Mouse (Mus musculus) G1E (cell line): ENCODE data around the gene Vmn1r72. TPM values are rescaled to one million over a fixed set of nuclear protein-coding genes. Genes with fewer than 3 reads are reported as not detected.
"Not testable (repeated sequence)": the region's sequence is repeated elsewhere in the genome, so short reads cannot be mapped to it uniquely, and the experiment has no call there.

Experiments
- ATAC-seq: 2 replicates; pipeline ENCODE4 v1.8.0; 2016; ENCODE audit warnings: mild to moderate bottlenecking; ENCODE audit not compliant: insufficient number of reproducible peaks, poor library complexity, low FRiP score, severe bottlenecking; ENCODE audit errors: extremely low read depth
- DNase-seq: peaks from one replicate; pipeline ENCODE4 v3.0.0; 2012; ENCODE audit warnings: low spot score
- H3K27me3 ChIP-seq: 2 replicates; pipeline ENCODE4 v1.6.1; 2012; ENCODE audit warnings: mild to moderate bottlenecking, low read length, inconsistent platforms; ENCODE audit not compliant: insufficient read depth
- H3K36me3 ChIP-seq: replicated peaks from 2 replicates; pipeline ENCODE3; 2012; ENCODE audit warnings: mild to moderate bottlenecking, inconsistent platforms
- H3K4me1 ChIP-seq: 2 replicates; pipeline ENCODE4 v1.6.1; 2012; ENCODE audit warnings: low read depth, low read length, inconsistent platforms, mixed read lengths; ENCODE audit not compliant: insufficient read depth
- H3K4me3 ChIP-seq: 2 replicates; pipeline ENCODE4 v1.5.1; 2012; ENCODE audit warnings: low read depth, mild to moderate bottlenecking, inconsistent platforms, low read length, moderate library complexity, mixed read lengths
- H3K9me3 ChIP-seq: replicated peaks from 2 replicates; pipeline ENCODE4 v1.6.1; 2012; ENCODE audit warnings: inconsistent platforms
- polyA plus RNA-seq: library from polyadenylated mRNA; stranded (reverse); fragments of >175 nt; gene quantifications from 2 replicates; pipeline ENCODE4 v1.2.3, GENCODE M21; 2012
- total RNA-seq, 2 experiments: library from RNA; stranded (forward) in 1 of 2; stranded (reverse) in 1 of 2; fragments of 200-1000 nt in 1 of 2; fragments of >200 nt in 1 of 2; fragmentation: Nextera tagmentation in 1 of 2; gene quantifications; 2 replicates each; pipeline ENCODE4 v1.2.3; 2014 to 2017

Vmn1r72 gene
- total RNA-seq (2014; fragmentation: Nextera tagmentation) (not detected in 2 replicates), total RNA-seq (2017) (0.06 and 0.16 TPM in 2 replicates), polyA plus RNA-seq (not detected in 2 replicates)

GRCm38 (mm10) chr7:11680047-11680446, at the start of gene Vmn1r72:
TSS of gene Vmn1r72 (minus strand) at chr7:11680147.
- not testable (repeated sequence) for H3K9me3 ChIP-seq, DNase-seq, H3K4me3 ChIP-seq, H3K36me3 ChIP-seq, H3K4me1 ChIP-seq, ATAC-seq, H3K27me3 ChIP-seq

- ATAC-seq, H3K9me3 ChIP-seq, H3K4me1 ChIP-seq, H3K36me3 ChIP-seq, H3K27me3 ChIP-seq, H3K4me3 ChIP-seq, DNase-seq: not testable (repeated sequence)
Observed at GRCm38 (mm10) chr7:11617082-11617481, 62.9 kb downstream of the Vmn1r72 start.

Other genes starting within 250 kb of the Vmn1r72 start
- gene Zscan4-ps2, start 165.8 kb downstream of the Vmn1r72 start, total RNA-seq (2014; fragmentation: Nextera tagmentation): not detected in 2 replicates
- gene Zscan4-ps2, start 165.8 kb downstream of the Vmn1r72 start, total RNA-seq (2017): not detected in 2 replicates
- not detected in 2 replicates for gene Zscan4-ps2, start 165.8 kb downstream of the Vmn1r72 start, polyA plus RNA-seq
- not detected in 2 replicates for gene Zscan4-ps3, start 70.8 kb downstream of the Vmn1r72 start, total RNA-seq (2014; fragmentation: Nextera tagmentation)
- gene Zscan4-ps3, start 70.8 kb downstream of the Vmn1r72 start, total RNA-seq (2017): 0.16 TPM in 1 of 2 replicates, not detected in the other
- not detected in 2 replicates for gene Zscan4-ps3, start 70.8 kb downstream of the Vmn1r72 start, polyA plus RNA-seq
- gene Vmn1r73, start 50.1 kb upstream of the Vmn1r72 start, total RNA-seq (2014; fragmentation: Nextera tagmentation): not detected in 2 replicates
- 0.11 and 0.12 TPM in 2 replicates for gene Vmn1r73, start 50.1 kb upstream of the Vmn1r72 start, total RNA-seq (2017)
- not detected in 2 replicates for gene Vmn1r73, start 50.1 kb upstream of the Vmn1r72 start, polyA plus RNA-seq
- not detected in 2 replicates for gene Vmn1r74, start 153.8 kb upstream of the Vmn1r72 start, total RNA-seq (2014; fragmentation: Nextera tagmentation)
- 0.06 TPM in 1 of 2 replicates, not detected in the other for gene Vmn1r74, start 153.8 kb upstream of the Vmn1r72 start, total RNA-seq (2017)
- gene Vmn1r74, start 153.8 kb upstream of the Vmn1r72 start, polyA plus RNA-seq: not detected in 2 replicates
- not detected in 2 replicates for gene Vmn1r75, start 194.5 kb upstream of the Vmn1r72 start, total RNA-seq (2014; fragmentation: Nextera tagmentation)
- 0.06 and 0.11 TPM in 2 replicates for gene Vmn1r75, start 194.5 kb upstream of the Vmn1r72 start, total RNA-seq (2017)
- gene Vmn1r75, start 194.5 kb upstream of the Vmn1r72 start, polyA plus RNA-seq: not detected in 2 replicates